Mouse (Mus musculus): ENCODE results near the gene Elmo1. TPM values are rescaled to one million over a fixed set of nuclear protein-coding genes. Genes with fewer than 3 reads are reported as not detected.
A peak's percentile ranks its signal among the peaks of the same experiment; 100 is the strongest.

Elmo1 gene
- total and polyA plus RNA-seq, 2 experiments: 1.2 to 6.7 TPM

GRCm38 (mm10) chr13:20231837-20232728, 141.7 kb downstream of the Elmo1 start:
- Histone ChIP-seq H3K79me2 (ENCODE audit: control insufficient read depth, insufficient read depth, low read length) (no peaks in the 10 kb centered on the region), H3K27ac (replicated peaks; ENCODE audit: insufficient read depth, low read depth, low read length) (no peak overlapping the region), H3K4me3 (ENCODE audit: insufficient read depth, low read depth, low read length) (no peak overlapping the region), H3K4me1 (ENCODE audit: control insufficient read depth, insufficient read depth, low read length) (no peaks in the 10 kb centered on the region), H3K9ac (ENCODE audit: low read depth, low read length) (no peak overlapping the region), H3K27me3 (ENCODE audit: control insufficient read depth, insufficient read depth, low read length) (no peaks in the 10 kb centered on the region), H3K36me3 (ENCODE audit: control insufficient read depth, insufficient read depth, low read length) (no peaks in the 10 kb centered on the region)
- peak; percentile 37 for DNase-seq (ENCODE audit: extremely low read depth, low read depth, low spot score)
- 35% methylated on average over 11 of the region's 11 CpGs for WGBS
- TF ChIP-seq CTCF (IDR thresholded peaks at IDR 0.05; ENCODE audit: low read depth, low read length): no peak
- TF ChIP-seq POLR2A (IDR thresholded peaks at IDR 0.05; ENCODE audit: extremely low read depth, insufficient read depth, low read length): no peak

- H3K27me3 ChIP-seq (ENCODE audit: control insufficient read depth, insufficient read depth, low read length): no peaks in the 10 kb centered on the region
- DNase-seq (ENCODE audit: extremely low read depth, low read depth, low spot score): no peak
- no peak overlapping the region for H3K4me3 ChIP-seq (ENCODE audit: insufficient read depth, low read depth, low read length)
- H3K4me1 ChIP-seq (ENCODE audit: control insufficient read depth, insufficient read depth, low read length): no peaks in the 10 kb centered on the region
- H3K9ac ChIP-seq (ENCODE audit: low read depth, low read length): no peak overlapping the region
- TF ChIP-seq POLR2A (IDR thresholded peaks at IDR 0.05; ENCODE audit: extremely low read depth, insufficient read depth, low read length) (no peak), CTCF (IDR thresholded peaks at IDR 0.05; ENCODE audit: low read depth, low read length) (no peak)
- WGBS: 93% methylated on average over 7 of the region's 7 CpGs
- no peaks in the 10 kb centered on the region for H3K36me3 ChIP-seq (ENCODE audit: control insufficient read depth, insufficient read depth, low read length)
- no peak overlapping the region for H3K27ac ChIP-seq (replicated peaks; ENCODE audit: insufficient read depth, low read depth, low read length)
- H3K79me2 ChIP-seq (ENCODE audit: control insufficient read depth, insufficient read depth, low read length): no peaks in the 10 kb centered on the region
Measured at GRCm38 (mm10) chr13:20233707-20234106, 143.3 kb downstream of the Elmo1 start.

GRCm38 (mm10) chr13:20237615-20238014, 147.2 kb downstream of the Elmo1 start:
- Histone ChIP-seq H3K36me3 (ENCODE audit: control insufficient read depth, insufficient read depth, low read length) (no peaks in the 10 kb centered on the region), H3K9ac (ENCODE audit: low read depth, low read length) (no peak overlapping the region), H3K4me3 (ENCODE audit: insufficient read depth, low read depth, low read length) (no peak overlapping the region), H3K27me3 (ENCODE audit: control insufficient read depth, insufficient read depth, low read length) (no peaks in the 10 kb centered on the region), H3K27ac (replicated peaks; ENCODE audit: insufficient read depth, low read depth, low read length) (no peak overlapping the region), H3K79me2 (ENCODE audit: control insufficient read depth, insufficient read depth, low read length) (no peaks in the 10 kb centered on the region), H3K4me1 (ENCODE audit: control insufficient read depth, insufficient read depth, low read length) (no peaks in the 10 kb centered on the region)
- 77% methylated on average over 5 of the region's 5 CpGs for WGBS
- TF ChIP-seq CTCF (IDR thresholded peaks at IDR 0.05; ENCODE audit: low read depth, low read length) (no peak), POLR2A (IDR thresholded peaks at IDR 0.05; ENCODE audit: extremely low read depth, insufficient read depth, low read length) (no peak)
- DNase-seq (ENCODE audit: extremely low read depth, low read depth, low spot score): no peak

- no peak for TF ChIP-seq POLR2A (IDR thresholded peaks at IDR 0.05; ENCODE audit: extremely low read depth, insufficient read depth, low read length)
- no peak for TF ChIP-seq CTCF (IDR thresholded peaks at IDR 0.05; ENCODE audit: low read depth, low read length)
- no peak overlapping the region for H3K4me3 ChIP-seq (ENCODE audit: insufficient read depth, low read depth, low read length)
- no peaks in the 10 kb centered on the region for H3K4me1 ChIP-seq (ENCODE audit: control insufficient read depth, insufficient read depth, low read length)
- DNase-seq (ENCODE audit: extremely low read depth, low read depth, low spot score): no peak
- no peaks in the 10 kb centered on the region for H3K79me2 ChIP-seq (ENCODE audit: control insufficient read depth, insufficient read depth, low read length)
- H3K27ac ChIP-seq (replicated peaks; ENCODE audit: insufficient read depth, low read depth, low read length): no peak overlapping the region
- no peaks in the 10 kb centered on the region for H3K36me3 ChIP-seq (ENCODE audit: control insufficient read depth, insufficient read depth, low read length)
- 79% methylated on average over 3 of the region's 3 CpGs for WGBS
- H3K27me3 ChIP-seq (ENCODE audit: control insufficient read depth, insufficient read depth, low read length): no peaks in the 10 kb centered on the region
- no peak overlapping the region for H3K9ac ChIP-seq (ENCODE audit: low read depth, low read length)
Measured at GRCm38 (mm10) chr13:20238146-20238545, 147.8 kb downstream of the Elmo1 start.

GRCm38 (mm10) chr13:20238743-20239142, 148.3 kb downstream of the Elmo1 start:
- H3K27me3 ChIP-seq (ENCODE audit: control insufficient read depth, insufficient read depth, low read length): no peaks in the 10 kb centered on the region
- H3K36me3 ChIP-seq (ENCODE audit: control insufficient read depth, insufficient read depth, low read length): no peaks in the 10 kb centered on the region
- no peak overlapping the region for H3K27ac ChIP-seq (replicated peaks; ENCODE audit: insufficient read depth, low read depth, low read length)
- no peak for DNase-seq (ENCODE audit: extremely low read depth, low read depth, low spot score)
- WGBS: 82% methylated on average over 3 of the region's 3 CpGs
- H3K9ac ChIP-seq (ENCODE audit: low read depth, low read length): no peak overlapping the region
- no peaks in the 10 kb centered on the region for H3K4me1 ChIP-seq (ENCODE audit: control insufficient read depth, insufficient read depth, low read length)
- TF ChIP-seq CTCF (IDR thresholded peaks at IDR 0.05; ENCODE audit: low read depth, low read length): no peak
- TF ChIP-seq POLR2A (IDR thresholded peaks at IDR 0.05; ENCODE audit: extremely low read depth, insufficient read depth, low read length): no peak
- no peaks in the 10 kb centered on the region for H3K79me2 ChIP-seq (ENCODE audit: control insufficient read depth, insufficient read depth, low read length)
- no peak overlapping the region for H3K4me3 ChIP-seq (ENCODE audit: insufficient read depth, low read depth, low read length)

- H3K4me3 ChIP-seq (ENCODE audit: insufficient read depth, low read depth, low read length): no peak overlapping the region
- H3K36me3 ChIP-seq (ENCODE audit: control insufficient read depth, insufficient read depth, low read length): no peaks in the 10 kb centered on the region
- no peaks in the 10 kb centered on the region for H3K27me3 ChIP-seq (ENCODE audit: control insufficient read depth, insufficient read depth, low read length)
- H3K27ac ChIP-seq (replicated peaks; ENCODE audit: insufficient read depth, low read depth, low read length): no peak overlapping the region
- no peaks in the 10 kb centered on the region for H3K79me2 ChIP-seq (ENCODE audit: control insufficient read depth, insufficient read depth, low read length)
- TF ChIP-seq POLR2A (IDR thresholded peaks at IDR 0.05; ENCODE audit: extremely low read depth, insufficient read depth, low read length) (no peak), CTCF (IDR thresholded peaks at IDR 0.05; ENCODE audit: low read depth, low read length) (no peak)
- no peak overlapping the region for H3K9ac ChIP-seq (ENCODE audit: low read depth, low read length)
- no peaks in the 10 kb centered on the region for H3K4me1 ChIP-seq (ENCODE audit: control insufficient read depth, insufficient read depth, low read length)
- DNase-seq (ENCODE audit: extremely low read depth, low read depth, low spot score): no peak
Measured at GRCm38 (mm10) chr13:20250069-20250668, 159.8 kb downstream of the Elmo1 start.

Measured in liver, adult 2 months (tissue).